Mouse (Mus musculus): ENCODE measurements around the gene Cxcr3.

Cxcr3 gene

DNA sequence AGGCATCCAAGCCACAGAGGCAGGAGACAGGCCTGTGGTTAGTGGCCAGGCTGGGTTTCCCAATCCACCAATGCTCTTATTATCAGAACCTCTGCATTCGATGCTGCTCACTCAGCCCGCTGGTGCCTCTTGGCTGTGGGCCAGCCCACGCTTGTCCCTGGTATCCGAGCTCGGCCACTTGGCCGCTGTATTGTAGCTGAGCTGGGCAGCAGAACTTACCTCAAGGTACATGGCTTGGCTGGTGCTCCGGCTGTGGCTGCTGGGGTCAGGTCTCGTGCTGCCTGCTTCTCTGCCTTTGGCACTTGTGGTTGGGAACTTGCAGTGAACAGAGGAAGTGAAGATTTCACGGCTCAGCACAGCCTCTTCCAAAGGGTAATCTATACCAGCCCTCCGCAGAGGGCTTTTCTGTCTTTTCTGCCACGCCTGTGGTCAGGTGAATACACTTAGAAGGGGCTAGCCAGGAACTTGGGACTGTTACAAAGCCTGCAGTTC lies at the start of gene Cxcr3:
Gene Cxcr3, minus strand, starts transcription at position 442 of the 492 bp plus-strand sequence.
- no peak for DNase-seq (ENCODE audit: low spot score in 2 of 2)

DNA sequence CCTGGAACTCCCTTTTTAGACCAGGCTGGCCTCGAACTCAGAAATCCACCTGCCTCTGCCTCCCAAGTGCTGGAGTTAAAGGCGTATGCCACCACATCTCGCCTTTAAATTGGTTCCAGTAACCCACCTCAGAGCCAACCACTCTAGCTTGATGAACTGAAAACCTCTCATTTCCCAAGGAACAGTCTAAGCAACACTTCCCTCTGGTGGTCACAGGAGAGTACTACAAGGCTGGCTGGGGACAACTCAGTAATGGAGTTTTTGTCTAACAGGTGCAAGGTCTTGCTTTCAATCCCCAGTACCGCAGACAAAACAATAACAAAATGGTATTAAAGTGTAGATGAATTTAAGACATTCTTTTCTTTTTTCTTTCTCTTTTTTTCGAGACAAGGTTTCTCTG lies 38.0 kb upstream of the Cxcr3 start:
- peak; percentile 64 to 65 for DNase-seq (ENCODE audit: low spot score in 2 of 2)

DNA sequence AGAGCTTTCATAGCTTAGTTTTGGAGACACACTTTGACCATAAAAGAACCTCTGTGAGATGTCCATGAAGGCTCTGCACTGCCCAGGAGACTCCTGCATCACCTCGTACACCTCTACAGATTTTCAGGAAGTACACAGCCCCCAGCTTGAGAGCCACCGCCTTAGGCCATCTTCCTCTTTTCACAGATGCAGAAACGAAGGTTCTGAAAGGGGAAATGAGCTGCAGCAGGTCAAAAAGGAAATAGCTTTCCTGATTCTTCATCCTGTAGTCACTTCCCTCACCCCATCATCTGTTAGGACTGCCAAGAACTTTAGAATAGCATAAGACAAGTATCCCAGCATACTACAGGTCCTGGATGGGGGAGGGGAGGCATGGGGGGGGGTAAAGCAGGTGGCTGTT lies 36.2 kb upstream of the Cxcr3 start:
- DNase-seq (ENCODE audit: low spot score in 2 of 2): no peak

- no peak for DNase-seq (ENCODE audit: low spot score in 2 of 2)
Measured at GRCm38 (mm10) chrX:101769478-101769877, 35.4 kb upstream of the Cxcr3 start.

DNA sequence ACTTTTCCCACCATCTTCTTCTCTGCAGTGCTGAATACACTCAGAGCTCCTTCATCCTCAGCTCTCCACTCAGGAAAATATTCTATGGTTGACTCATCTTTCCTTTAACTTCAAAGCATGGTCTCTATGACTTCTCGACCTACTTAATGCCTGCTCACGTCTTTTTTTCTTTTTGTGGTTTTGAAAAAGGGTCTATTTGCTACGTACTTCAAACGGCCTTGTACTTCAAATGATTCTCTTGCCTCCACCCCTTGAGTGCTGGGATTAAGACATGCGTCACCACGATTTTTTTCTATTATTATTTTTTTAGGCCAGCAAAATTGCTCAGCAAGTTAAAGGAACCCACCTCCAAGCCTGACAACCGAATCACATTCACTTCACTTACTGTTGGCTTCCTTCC lies 33.2 kb upstream of the Cxcr3 start:
- DNase-seq (ENCODE audit: low spot score in 2 of 2): no peak

DNA sequence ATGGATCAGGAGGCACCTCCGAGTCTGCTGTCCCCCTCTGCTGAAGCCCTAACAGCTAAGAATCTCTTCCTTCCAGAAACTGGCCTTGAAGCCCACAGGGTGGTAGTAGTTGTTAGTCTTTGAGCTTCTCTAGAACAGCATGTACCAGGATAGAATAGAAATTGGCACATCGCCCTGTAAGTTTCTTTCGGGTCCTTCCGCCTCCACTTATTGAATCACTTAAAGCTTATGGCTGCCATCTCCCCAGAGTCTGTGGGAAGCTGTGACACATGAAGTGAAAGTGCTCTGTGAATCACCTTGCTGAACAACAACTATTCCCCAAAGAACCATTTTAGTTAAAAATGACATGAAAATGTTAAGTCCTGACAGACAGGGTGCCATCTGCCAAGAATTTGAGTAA lies 31.0 kb upstream of the Cxcr3 start:
- peak; percentile 26 to 53 for DNase-seq (ENCODE audit: low spot score in 2 of 2)

DNA sequence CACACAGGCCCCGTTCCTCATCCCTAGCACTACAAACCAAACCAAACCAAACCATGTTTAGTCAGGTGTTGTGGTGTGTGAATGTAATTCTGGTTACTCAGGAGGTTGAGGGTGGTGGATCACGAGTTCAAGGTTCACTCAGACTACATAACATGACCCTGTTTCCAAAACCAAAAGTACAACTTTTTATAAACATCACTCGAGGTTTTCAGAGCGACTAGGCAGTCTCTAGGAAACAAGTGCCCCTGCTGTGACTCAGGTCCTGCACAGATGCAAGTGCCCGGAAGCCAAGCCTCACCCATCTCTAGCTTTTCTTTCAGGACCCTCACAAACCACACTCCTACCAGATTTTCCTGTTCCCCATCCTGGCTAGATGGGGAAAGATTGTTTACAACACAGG lies 30.6 kb upstream of the Cxcr3 start:
- DNase-seq (ENCODE audit: low spot score in 2 of 2): no peak

DNA sequence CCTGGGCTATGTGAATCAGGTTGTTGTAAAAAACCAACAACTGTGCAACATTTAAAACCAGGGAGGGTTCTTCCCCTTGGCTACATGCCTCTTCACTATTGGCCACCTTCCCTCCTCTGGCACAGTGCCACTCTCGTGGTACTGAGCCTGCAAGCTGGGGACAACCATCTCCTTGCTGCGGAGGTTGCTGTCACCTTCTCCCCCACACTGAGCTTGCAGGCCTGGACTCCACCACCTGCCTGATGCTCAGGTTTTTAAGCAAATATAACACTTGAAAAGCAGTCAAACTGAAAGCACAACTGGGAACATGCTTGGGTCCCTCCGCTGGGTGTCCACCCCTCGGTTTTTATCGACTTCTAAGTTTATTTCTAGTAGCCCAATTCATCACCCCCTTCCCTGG lies 20.4 kb upstream of the Cxcr3 start:
- DNase-seq (ENCODE audit: low spot score in 2 of 2): peak; percentile 47 to 48

DNA sequence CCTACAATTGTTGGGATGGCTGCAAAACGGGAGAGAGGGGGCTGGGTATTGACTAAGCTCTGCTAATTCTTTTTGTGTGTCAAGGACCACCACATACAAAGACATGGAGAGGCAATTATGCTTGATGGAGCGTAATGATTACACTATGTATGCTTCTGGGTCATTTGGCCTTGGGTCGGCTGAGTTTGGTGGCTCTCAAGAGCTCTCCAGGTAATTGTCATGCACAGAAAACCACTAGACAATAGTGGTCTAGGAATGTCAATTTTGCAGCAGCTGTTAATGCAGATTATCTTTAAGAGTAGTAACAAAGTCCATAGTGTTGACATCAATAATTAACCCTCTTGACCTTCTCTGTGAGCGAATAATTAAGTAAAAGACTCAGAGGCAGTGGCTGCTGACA lies 16.1 kb upstream of the Cxcr3 start:
- DNase-seq (ENCODE audit: low spot score in 2 of 2): no peak

- DNase-seq (ENCODE audit: low spot score in 2 of 2): no peak
Measured at GRCm38 (mm10) chrX:101741064-101741433, 7.0 kb upstream of the Cxcr3 start.

DNA sequence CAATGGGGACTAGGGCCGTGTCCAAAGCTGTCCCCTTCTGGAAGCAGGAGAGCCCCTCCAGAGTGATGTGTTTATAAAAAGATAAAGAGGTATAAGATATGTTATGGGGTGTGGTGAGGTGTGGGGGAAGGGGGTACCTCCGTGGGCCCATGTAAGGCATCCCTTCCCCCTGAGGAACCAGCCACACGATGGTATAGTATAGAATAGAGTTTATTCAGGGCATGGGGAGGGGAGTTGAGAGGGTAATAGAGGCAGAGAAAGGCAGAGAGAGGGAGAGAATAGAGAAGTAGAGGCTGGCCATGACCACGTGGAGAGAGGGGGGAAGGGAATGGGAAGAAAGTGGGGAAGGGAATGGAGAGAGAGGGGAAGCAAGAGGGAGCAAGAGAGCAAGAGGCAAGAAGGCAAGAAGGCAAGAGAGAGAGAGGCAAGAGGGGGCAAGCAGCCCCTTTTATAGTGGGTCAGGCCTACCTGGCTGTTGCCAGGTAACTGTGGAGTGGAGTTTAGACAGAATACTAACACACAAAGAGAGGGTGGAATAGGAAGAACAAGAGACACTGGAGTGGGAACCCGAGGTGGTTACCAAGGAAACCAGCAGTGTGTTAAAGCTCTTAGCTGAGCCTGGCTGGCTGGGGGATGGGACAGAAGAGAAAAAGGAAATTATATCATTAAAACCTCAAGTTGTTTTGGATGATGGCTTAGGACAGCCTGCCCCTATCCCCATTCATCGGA lies 6.4 kb upstream of the Cxcr3 start:
- DNase-seq (ENCODE audit: low spot score in 2 of 2): peak; percentile 17 to 42

GRCm38 (mm10) chrX:101737201-101737600 lies 3.1 kb upstream of the Cxcr3 start:
- no peak for DNase-seq (ENCODE audit: low spot score in 2 of 2)

DNA sequence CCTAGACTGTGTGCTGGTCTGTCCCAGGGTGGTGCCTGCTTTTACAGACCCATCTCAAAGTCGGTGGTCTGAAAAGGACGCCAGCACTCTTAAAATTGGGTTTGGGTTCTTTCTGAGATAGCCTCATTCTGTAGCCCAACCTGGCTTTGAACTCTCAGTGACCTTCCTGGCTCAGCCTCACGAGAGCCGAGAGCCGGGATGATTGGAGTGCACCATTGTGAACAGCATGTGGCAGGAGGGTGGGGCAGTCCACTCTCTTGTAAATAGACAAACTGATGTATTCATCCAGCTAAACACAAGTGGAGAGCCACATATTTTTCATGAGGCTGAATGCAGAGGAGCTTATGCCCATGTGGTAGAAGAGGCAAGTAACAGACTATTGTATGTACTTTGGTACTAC lies 912 bp upstream of the Cxcr3 start:
- DNase-seq (ENCODE audit: low spot score in 2 of 2): no peak

DNA sequence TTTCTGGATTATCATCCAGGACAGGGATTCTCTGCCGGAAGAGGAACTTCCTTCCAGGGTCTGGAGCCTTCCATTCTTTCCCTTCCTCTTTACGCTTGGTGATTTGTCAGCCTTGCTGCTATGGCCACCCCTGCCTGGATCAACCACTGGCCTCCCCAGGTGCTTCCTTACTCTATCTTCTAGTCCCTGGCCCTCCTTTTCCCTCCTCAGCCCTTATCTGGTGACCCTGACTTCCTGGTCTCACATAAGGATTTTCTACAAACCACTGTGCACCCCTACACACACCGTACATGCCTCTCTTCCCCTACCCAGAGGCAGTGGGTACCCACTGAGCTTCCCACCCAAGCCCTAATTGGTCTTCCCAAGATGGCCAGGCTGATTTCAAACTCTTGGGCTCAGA lies 781 bp downstream of the Cxcr3 start:
- no peak for DNase-seq (ENCODE audit: low spot score in 2 of 2)

- no peak for DNase-seq (ENCODE audit: low spot score in 2 of 2)
Measured at GRCm38 (mm10) chrX:101732644-101733043, 1.4 kb downstream of the Cxcr3 start.

DNA sequence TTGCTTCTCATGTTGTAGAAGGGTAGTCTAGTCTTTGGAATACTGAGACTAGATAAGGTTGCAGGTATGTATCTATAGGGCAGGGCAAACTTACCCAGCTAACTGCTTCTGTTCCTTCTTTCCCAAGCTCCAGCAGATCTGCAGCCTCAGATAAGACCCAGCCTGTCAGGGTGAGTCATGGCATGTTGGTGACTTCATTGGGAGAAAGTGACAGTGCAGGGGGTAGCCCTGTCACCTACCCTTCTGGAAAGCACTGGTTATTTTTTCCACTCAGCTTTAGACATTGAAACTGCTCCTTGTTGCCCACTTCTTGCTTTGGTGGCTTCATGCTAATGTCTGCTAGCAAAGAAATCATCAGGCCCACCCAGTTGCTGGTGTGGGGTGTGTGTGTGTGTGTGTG lies 4.1 kb downstream of the Cxcr3 start:
- no peak for DNase-seq (ENCODE audit: low spot score in 2 of 2)

GRCm38 (mm10) chrX:101720401-101720800 lies 13.7 kb downstream of the Cxcr3 start:
- no peak for DNase-seq (ENCODE audit: low spot score in 2 of 2)

- no peak for DNase-seq (ENCODE audit: low spot score in 2 of 2)
Measured at GRCm38 (mm10) chrX:101705111-101705510, 29.0 kb downstream of the Cxcr3 start.

- no peak for DNase-seq (ENCODE audit: low spot score in 2 of 2)
Measured at GRCm38 (mm10) chrX:101698232-101698631, 35.8 kb downstream of the Cxcr3 start.

GRCm38 (mm10) chrX:101697537-101697936 lies 36.5 kb downstream of the Cxcr3 start:
- DNase-seq (ENCODE audit: low spot score in 2 of 2): no peak

DNA sequence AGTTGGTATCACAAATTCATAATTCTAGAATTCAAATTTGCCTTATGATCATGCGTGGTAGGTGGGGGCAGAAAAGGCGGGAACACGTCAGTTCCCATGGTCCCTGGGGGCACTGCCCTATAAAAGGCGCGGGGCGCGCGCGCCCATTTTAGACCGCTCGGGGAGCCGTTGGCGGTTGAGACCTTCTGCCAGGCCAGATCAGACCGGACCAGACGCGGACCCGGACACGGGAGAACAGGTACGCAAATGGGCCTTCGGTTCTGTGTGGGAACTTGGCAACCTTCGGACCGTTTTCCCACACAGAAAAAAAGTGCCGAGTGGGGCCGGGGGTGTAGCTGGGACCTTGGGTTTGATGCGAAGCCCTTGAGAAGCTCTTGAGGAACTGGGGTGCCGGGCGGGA lies 38.4 kb downstream of the Cxcr3 start:
- DNase-seq (ENCODE audit: low spot score in 2 of 2): no peak
